Mouse (Mus musculus) bone marrow macrophage, adult 2 months (primary cell): ENCODE data around the gene Med8.

Experiments used
- CTCF ChIP-seq: IDR thresholded peaks from 2 replicates; pipeline ENCODE4 v1.5.1; 2012; ENCODE audit warnings: low read depth, mild to moderate bottlenecking, low read length, moderate library complexity
- POLR2A ChIP-seq: IDR thresholded peaks from 2 replicates; pipeline ENCODE4 v1.6.1; 2012; ENCODE audit warnings: mild to moderate bottlenecking, low read depth, low read length, borderline replicate concordance

DNA sequence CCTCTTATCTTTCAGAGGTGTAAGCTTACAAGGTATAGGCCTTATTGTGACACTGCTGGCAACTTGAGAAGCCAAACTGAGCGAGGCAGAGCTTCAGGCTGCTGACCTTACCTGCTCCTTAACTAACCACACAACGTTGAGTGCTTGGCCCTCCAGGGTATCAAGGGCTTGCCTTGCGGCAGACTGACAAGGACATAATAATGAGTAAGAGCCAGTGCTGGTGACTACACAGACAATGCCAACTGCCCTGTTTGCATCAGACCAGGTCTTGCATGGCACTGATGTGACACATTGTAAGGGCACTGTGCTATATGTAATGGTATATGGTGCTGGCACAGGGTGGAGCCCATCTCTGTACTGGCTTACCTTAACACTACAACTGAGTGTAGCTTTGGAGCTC, 40.5 kb upstream of the Med8 start:
- TF ChIP-seq CTCF, result no peak
- no peak for TF ChIP-seq POLR2A
